Mouse (Mus musculus) lung, postnatal 0 days (tissue): ENCODE measurements around the gene Nkd1. TPM values are rescaled to one million over a fixed set of nuclear protein-coding genes. Genes with fewer than 3 reads are reported as not detected.

Experiments
- ATAC-seq: fragments of 200-750 bp; cut with Nextera tagmentation; 2 replicates; pipeline ENCODE4 v1.8.0; 2017; ENCODE audit warnings: moderate library complexity
- DNase-seq: peaks from one replicate; pipeline ENCODE4 v3.0.0-alpha.2; 2016; ENCODE audit warnings: low spot score
- H3K27ac ChIP-seq: fragments of 300-500 bp; sonication (generic); 2 replicates; pipeline ENCODE4 v1.5.1; 2014; ENCODE audit warnings: antibody characterized with exemption, mild to moderate bottlenecking, low read length, mixed read lengths
- H3K27me3 ChIP-seq: fragments of 300-500 bp; sonication (generic); replicated peaks from 2 replicates; pipeline ENCODE4 v1.6.1; 2014; ENCODE audit warnings: low read length, mixed read lengths; ENCODE audit not compliant: insufficient read depth
- H3K36me3 ChIP-seq: fragments of 300-500 bp; sonication (generic); 2 replicates; pipeline ENCODE4 v1.6.1; 2014; ENCODE audit warnings: low read length, mixed read lengths; ENCODE audit not compliant: insufficient read depth
- H3K4me1 ChIP-seq: fragments of 300-500 bp; sonication (generic); 2 replicates; pipeline ENCODE4 v1.6.1; 2014; ENCODE audit warnings: antibody characterized with exemption, low read depth, low read length, mixed read lengths; ENCODE audit not compliant: insufficient read depth
- H3K4me2 ChIP-seq: fragments of 300-500 bp; sonication (generic); replicated peaks from 2 replicates; pipeline ENCODE4 v1.6.1; 2014; ENCODE audit warnings: low read depth, mild to moderate bottlenecking, low read length, moderate library complexity, mixed read lengths
- H3K4me3 ChIP-seq: fragments of 300-500 bp; sonication (generic); 2 replicates; pipeline ENCODE4 v1.5.1; 2014; ENCODE audit warnings: low read depth, low read length
- H3K9ac ChIP-seq: fragments of 300-500 bp; sonication (generic); replicated peaks from 2 replicates; pipeline ENCODE4 v1.6.1; 2014; ENCODE audit warnings: low read depth, mild to moderate bottlenecking
- H3K9me3 ChIP-seq: fragments of 300-500 bp; sonication (generic); 2 replicates; pipeline ENCODE4 v1.6.1; 2016; ENCODE audit warnings: low read length, mixed read lengths
- CTCF ChIP-seq: IDR thresholded peaks from 2 replicates; pipeline ENCODE4 v1.5.1; 2016; ENCODE audit warnings: antibody characterized with exemption, mild to moderate bottlenecking
- EP300 ChIP-seq: IDR thresholded peaks from 2 replicates; pipeline ENCODE4 v1.6.1; 2016; ENCODE audit warnings: antibody characterized with exemption, mild to moderate bottlenecking, control low read depth
- WGBS: fragments of 180-500 bp; shearing (Covaris S2); extraction: QIAGEN DNeasy Blood & Tissue Kit; methylation state at CpG from one replicate; pipeline ENCODE4 v1.1.7; 2014; 5-methylcytosine and 5-hydroxymethylcytosine counted together
- polyA plus RNA-seq: library from polyadenylated mRNA; unstranded; fragments of >200 nt; fragmentation: Nextera tagmentation; extraction: Ambion mirVana; gene quantifications from 2 replicates; pipeline ENCODE4 v1.2.1, GENCODE M21; 2015

Gene Nkd1
- polyA plus RNA-seq, 1 experiment from 2014 or later, result 123 TPM

GRCm38 (mm10) chr8:88588205-88588889 lies 67.2 kb downstream of the Nkd1 start:
- no peaks in the 10 kb centered on the region for H3K9me3 ChIP-seq
- H3K4me2 ChIP-seq, result no peak overlapping the region
- no peaks in the 10 kb centered on the region for H3K4me1 ChIP-seq
- no peak for DNase-seq
- peaks cover 48% of the 10 kb centered on the region for H3K36me3 ChIP-seq
- WGBS, result 90% methylated on average over 8 of the region's 8 CpGs
- TF ChIP-seq CTCF (no peak), EP300 (no peak)
- no peak for ATAC-seq
- no peak overlapping the region for H3K4me3 ChIP-seq
- H3K27ac ChIP-seq, result no peak overlapping the region
- no peaks in the 10 kb centered on the region for H3K27me3 ChIP-seq
- H3K9ac ChIP-seq, result no peak overlapping the region

GRCm38 (mm10) chr8:88590226-88590625 lies 69.1 kb downstream of the Nkd1 start:
- H3K9me3 ChIP-seq, result no peaks in the 10 kb centered on the region
- no peak overlapping the region for H3K27ac ChIP-seq
- peaks cover 39% of the 10 kb centered on the region for H3K36me3 ChIP-seq
- no peaks in the 10 kb centered on the region for H3K4me1 ChIP-seq
- no peak overlapping the region for H3K4me3 ChIP-seq
- H3K9ac ChIP-seq, result no peak overlapping the region
- no peak for ATAC-seq
- TF ChIP-seq EP300 (no peak), CTCF (no peak)
- DNase-seq, result no peak
- no peak overlapping the region for H3K4me2 ChIP-seq
- no peaks in the 10 kb centered on the region for H3K27me3 ChIP-seq
- 42% methylated on average over 6 of the region's 6 CpGs for WGBS

- no peak overlapping the region for H3K4me2 ChIP-seq
- H3K27me3 ChIP-seq, result no peaks in the 10 kb centered on the region
- H3K36me3 ChIP-seq, result peaks cover 22% of the 10 kb centered on the region
- no peaks in the 10 kb centered on the region for H3K4me1 ChIP-seq
- no peak for ATAC-seq
- no peak overlapping the region for H3K9ac ChIP-seq
- no peak for DNase-seq
- no peak overlapping the region for H3K27ac ChIP-seq
- H3K4me3 ChIP-seq, result no peak overlapping the region
- TF ChIP-seq EP300 (no peak), CTCF (no peak)
- no peaks in the 10 kb centered on the region for H3K9me3 ChIP-seq
- 90% methylated on average over 1 of the region's 1 CpGs for WGBS
Measured at GRCm38 (mm10) chr8:88593947-88594346, 72.8 kb downstream of the Nkd1 start.

- no peaks in the 10 kb centered on the region for H3K27me3 ChIP-seq
- H3K4me2 ChIP-seq, result no peak overlapping the region
- H3K4me3 ChIP-seq, result no peak overlapping the region
- DNase-seq, result no peak
- no peak for ATAC-seq
- 68% methylated on average over 12 of the region's 12 CpGs for WGBS
- H3K4me1 ChIP-seq, result no peaks in the 10 kb centered on the region
- H3K9me3 ChIP-seq, result no peaks in the 10 kb centered on the region
- H3K27ac ChIP-seq, result no peak overlapping the region
- H3K9ac ChIP-seq, result no peak overlapping the region
- TF ChIP-seq EP300, result no peak
- TF ChIP-seq CTCF, result no peak
- peaks cover 8% of the 10 kb centered on the region; the same call in 1 of the 2 replicates for H3K36me3 ChIP-seq
Measured at GRCm38 (mm10) chr8:88596042-88596441, 74.9 kb downstream of the Nkd1 start.

GRCm38 (mm10) chr8:88598578-88598977 lies 77.4 kb downstream of the Nkd1 start:
- no peak overlapping the region for H3K4me3 ChIP-seq
- TF ChIP-seq EP300 (no peak), CTCF (no peak)
- no peaks in the 10 kb centered on the region for H3K36me3 ChIP-seq
- no peak overlapping the region for H3K4me2 ChIP-seq
- H3K27me3 ChIP-seq, result no peaks in the 10 kb centered on the region
- WGBS, result 53% methylated on average over 5 of the region's 5 CpGs
- ATAC-seq (peak; percentile 61), DNase-seq (peak; percentile 53)
- H3K9me3 ChIP-seq, result no peaks in the 10 kb centered on the region
- H3K27ac ChIP-seq, result no peak overlapping the region
- H3K9ac ChIP-seq, result no peak overlapping the region
- no peaks in the 10 kb centered on the region for H3K4me1 ChIP-seq

GRCm38 (mm10) chr8:88599491-88599890 lies 78.3 kb downstream of the Nkd1 start:
- Histone ChIP-seq H3K9me3 (no peaks in the 10 kb centered on the region), H3K4me1 (no peaks in the 10 kb centered on the region), H3K27ac (no peak overlapping the region), H3K4me3 (no peak overlapping the region), H3K4me2 (no peak overlapping the region), H3K9ac (no peak overlapping the region), H3K27me3 (no peaks in the 10 kb centered on the region), H3K36me3 (no peaks in the 10 kb centered on the region)
- ATAC-seq (no peak), DNase-seq (no peak)
- no peak for TF ChIP-seq CTCF
- TF ChIP-seq EP300, result no peak
- WGBS, result 82% methylated on average over 7 of the region's 7 CpGs
